10 mouse cellular contexts compared by ENCODE assay signal in the genomic region with DNA sequence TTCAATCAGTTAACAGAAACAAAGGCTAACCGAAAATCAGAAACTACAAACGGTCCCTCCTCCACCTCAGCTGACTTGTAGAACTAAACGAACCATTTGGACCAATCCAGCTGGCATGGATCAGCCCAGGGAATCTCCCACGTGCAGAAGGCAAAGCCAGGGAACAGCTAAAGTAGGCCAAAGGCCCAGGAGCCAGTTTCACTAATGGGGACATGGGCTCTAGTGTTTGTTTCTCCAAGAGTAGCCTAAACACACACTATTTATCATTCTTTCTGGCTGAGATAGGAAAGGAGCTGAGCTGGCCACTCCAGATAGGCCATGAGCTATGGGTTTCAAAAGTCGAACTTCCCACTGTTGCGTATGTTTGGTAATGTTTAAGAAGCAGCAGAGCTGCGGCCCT. TPM values are rescaled to one million over a fixed set of nuclear protein-coding genes. Genes with fewer than 3 reads are reported as not detected.
A peak's percentile ranks its signal among the peaks of the same experiment; 100 is the strongest.
DNase-seq lines count a peak whose midpoint lies in the region; ATAC-seq lines count a peak whose summit lies in the region.
"Had no signal": no experiment of that assay in that cellular context is flagged by ENCODE, and none has a peak within 500 bp of the region (broad histone marks: within the 10 kb centered on the region; RNA-seq: fewer than 3 reads in every experiment).

No protein-coding gene starts in this region.

- H3K4me1 ChIP-seq in kidney, embryonic 15.5 days, result peaks cover 30% of the 10 kb centered on the region
- H3K4me1 ChIP-seq in intestine, embryonic 16.5 days (ENCODE audit: control insufficient read depth, insufficient read depth, low read length), result peaks cover 8% of the 10 kb centered on the region
- peaks cover 51% of the 10 kb centered on the region for H3K4me1 ChIP-seq in neural tube, embryonic 15.5 days
- peaks cover 36% of the 10 kb centered on the region for H3K4me1 ChIP-seq in embryonic facial prominence, embryonic 10.5 days

- peak overlapping the region; percentile 70 for H3K27ac ChIP-seq in kidney, embryonic 15.5 days
- H3K27ac ChIP-seq in intestine, embryonic 16.5 days (ENCODE audit: low read length), result peak overlapping the region; percentile 68
- H3K27ac ChIP-seq in neural tube, embryonic 15.5 days (replicated peaks), result peak overlapping the region; percentile 70
- H3K27ac ChIP-seq in embryonic facial prominence, embryonic 10.5 days (replicated peaks), result no peak overlapping the region; the same call in 1 of the 2 replicates
- H3K27ac ChIP-seq: liver, embryonic 14.5 days had no signal

- no peaks in the 10 kb centered on the region for H3K9me3 ChIP-seq in kidney, embryonic 15.5 days (replicated peaks)
- no peaks in the 10 kb centered on the region for H3K9me3 ChIP-seq in intestine, embryonic 16.5 days (ENCODE audit: control insufficient read depth, low read length)
- no peaks in the 10 kb centered on the region for H3K9me3 ChIP-seq in neural tube, embryonic 15.5 days (replicated peaks)
- H3K9me3 ChIP-seq in embryonic facial prominence, embryonic 10.5 days, result no peaks in the 10 kb centered on the region

- peak; percentile 46 to 54 for DNase-seq in cerebellum, adult 18-20 months
- no peak for DNase-seq in cerebellum, adult 11-12 months
- DNase-seq in kidney, adult 8-10 months, result no peak
- no peak for DNase-seq in MN1 (ENCODE audit: low spot score)
- DNase-seq in embryonic facial prominence, embryonic 10.5 days (ENCODE audit: low spot score), result no peak
- DNase-seq: right cerebral cortex, adult 18-20 months had no signal

- no peak overlapping the region for H3K4me3 ChIP-seq in kidney, embryonic 15.5 days (replicated peaks)
- no peak overlapping the region for H3K4me3 ChIP-seq in intestine, embryonic 16.5 days (ENCODE audit: low read length)
- H3K4me3 ChIP-seq in neural tube, embryonic 15.5 days (replicated peaks), result no peak overlapping the region
- no peak overlapping the region for H3K4me3 ChIP-seq in embryonic facial prominence, embryonic 10.5 days

- 31% methylated on average over 7 of the region's 7 CpGs for WGBS in kidney, embryonic 15.5 days
- 29% methylated on average over 7 of the region's 7 CpGs for WGBS in intestine, embryonic 16.5 days
- 42% methylated on average over 7 of the region's 7 CpGs for WGBS in neural tube, embryonic 15.5 days
- 45% methylated on average over 7 of the region's 7 CpGs for WGBS in embryonic facial prominence, embryonic 10.5 days

- peaks cover 7% of the 10 kb centered on the region; the same call in 1 of the 2 replicates for H3K36me3 ChIP-seq in kidney, embryonic 15.5 days
- 0 out of 2 replicates have a peak, but pooled peaks cover 3% of the 10 kb centered on the region for H3K36me3 ChIP-seq in intestine, embryonic 16.5 days (ENCODE audit: control insufficient read depth, insufficient read depth, low read length)
- no peaks in the 10 kb centered on the region for H3K36me3 ChIP-seq in neural tube, embryonic 15.5 days
- peaks cover 21% of the 10 kb centered on the region for H3K36me3 ChIP-seq in embryonic facial prominence, embryonic 10.5 days (replicated peaks)

- ATAC-seq in kidney, embryonic 15.5 days (replicated peaks; ENCODE audit: low FRiP score), result peak; percentile 70
- peak; percentile 78 for ATAC-seq in intestine, embryonic 16.5 days
- no peak; the same call in 1 of the 2 replicates for ATAC-seq in neural tube, embryonic 15.5 days (ENCODE audit: low FRiP score)

- H3K9ac ChIP-seq in kidney, embryonic 15.5 days, result no peak overlapping the region
- H3K9ac ChIP-seq in intestine, embryonic 16.5 days (ENCODE audit: low read depth, low read length), result no peak overlapping the region
- H3K9ac ChIP-seq in neural tube, embryonic 15.5 days (replicated peaks), result no peak overlapping the region
- H3K9ac ChIP-seq: liver, embryonic 14.5 days had no signal

- H3K27me3 ChIP-seq in kidney, embryonic 15.5 days, result no peaks in the 10 kb centered on the region
- no peaks in the 10 kb centered on the region for H3K27me3 ChIP-seq in intestine, embryonic 16.5 days (replicated peaks; ENCODE audit: control insufficient read depth, insufficient read depth, low read length)
- H3K27me3 ChIP-seq in neural tube, embryonic 15.5 days (replicated peaks), result no peaks in the 10 kb centered on the region
- H3K27me3 ChIP-seq in embryonic facial prominence, embryonic 10.5 days (replicated peaks; ENCODE audit: low read depth, poor library complexity, severe bottlenecking), result no peaks in the 10 kb centered on the region

- no peak overlapping the region for H3K4me2 ChIP-seq in kidney, embryonic 15.5 days
- H3K4me2 ChIP-seq in intestine, embryonic 16.5 days (ENCODE audit: low read depth, low read length), result no peak overlapping the region
- H3K4me2 ChIP-seq in neural tube, embryonic 15.5 days, result no peak overlapping the region

RNA-seq across cellular contexts. Expression of a gene that starts 58.2 kb away (rescaled TPM):
- polyA plus RNA-seq in kidney, embryonic 15.5 days (2015; fragmentation: Nextera tagmentation; extraction: Ambion mirVana), result 17.8 and 19.3 TPM in 2 replicates
- polyA plus RNA-seq in intestine, embryonic 16.5 days (2015; fragmentation: Nextera tagmentation; extraction: Ambion mirVana), result 20.6 and 21.1 TPM in 2 replicates
- polyA plus RNA-seq in neural tube, embryonic 15.5 days (2015; fragmentation: Nextera tagmentation; extraction: Ambion mirVana), result 17.1 and 19.7 TPM in 2 replicates
- 11.8 and 12.7 TPM in 2 replicates for polyA plus RNA-seq in embryonic facial prominence, embryonic 10.5 days (2016; fragmentation: Nextera tagmentation; extraction: Ambion mirVana)

Comparison
In these comparisons a context has a peak if more than half of its experiments do, and no peak if none do; other contexts are left out.
1. DNase-seq: peak in cerebellum, adult 18-20 months (2 of 2); none in cerebellum, adult 11-12 months (single experiment), kidney, adult 8-10 months (0 of 2), MN1 (single experiment) and embryonic facial prominence, embryonic 10.5 days (single experiment).